Mouse (Mus musculus) lung, postnatal 0 days (tissue): Measurements from ENCODE around the gene Hkdc1. TPM values are rescaled to one million over a fixed set of nuclear protein-coding genes. Genes with fewer than 3 reads are reported as not detected.

Experiments
- ATAC-seq: fragments of 200-750 bp; cut with Nextera tagmentation; 2 replicates; pipeline ENCODE4 v1.8.0; 2017; ENCODE audit warnings: moderate library complexity
- DNase-seq: peaks from one replicate; pipeline ENCODE4 v3.0.0-alpha.2; 2016; ENCODE audit warnings: low spot score
- H3K27ac ChIP-seq: fragments of 300-500 bp; sonication (generic); 2 replicates; pipeline ENCODE4 v1.5.1; 2014; ENCODE audit warnings: antibody characterized with exemption, mild to moderate bottlenecking, low read length, mixed read lengths
- H3K27me3 ChIP-seq: fragments of 300-500 bp; sonication (generic); replicated peaks from 2 replicates; pipeline ENCODE4 v1.6.1; 2014; ENCODE audit warnings: low read length, mixed read lengths; ENCODE audit not compliant: insufficient read depth
- H3K36me3 ChIP-seq: fragments of 300-500 bp; sonication (generic); 2 replicates; pipeline ENCODE4 v1.6.1; 2014; ENCODE audit warnings: low read length, mixed read lengths; ENCODE audit not compliant: insufficient read depth
- H3K4me1 ChIP-seq: fragments of 300-500 bp; sonication (generic); 2 replicates; pipeline ENCODE4 v1.6.1; 2014; ENCODE audit warnings: antibody characterized with exemption, low read depth, low read length, mixed read lengths; ENCODE audit not compliant: insufficient read depth
- H3K4me2 ChIP-seq: fragments of 300-500 bp; sonication (generic); replicated peaks from 2 replicates; pipeline ENCODE4 v1.6.1; 2014; ENCODE audit warnings: low read depth, mild to moderate bottlenecking, low read length, moderate library complexity, mixed read lengths
- H3K4me3 ChIP-seq: fragments of 300-500 bp; sonication (generic); 2 replicates; pipeline ENCODE4 v1.5.1; 2014; ENCODE audit warnings: low read depth, low read length
- H3K9ac ChIP-seq: fragments of 300-500 bp; sonication (generic); replicated peaks from 2 replicates; pipeline ENCODE4 v1.6.1; 2014; ENCODE audit warnings: low read depth, mild to moderate bottlenecking
- H3K9me3 ChIP-seq: fragments of 300-500 bp; sonication (generic); 2 replicates; pipeline ENCODE4 v1.6.1; 2016; ENCODE audit warnings: low read length, mixed read lengths
- CTCF ChIP-seq: IDR thresholded peaks from 2 replicates; pipeline ENCODE4 v1.5.1; 2016; ENCODE audit warnings: antibody characterized with exemption, mild to moderate bottlenecking
- EP300 ChIP-seq: IDR thresholded peaks from 2 replicates; pipeline ENCODE4 v1.6.1; 2016; ENCODE audit warnings: antibody characterized with exemption, mild to moderate bottlenecking, control low read depth
- WGBS: fragments of 180-500 bp; shearing (Covaris S2); extraction: QIAGEN DNeasy Blood & Tissue Kit; methylation state at CpG from one replicate; pipeline ENCODE4 v1.1.7; 2014; 5-methylcytosine and 5-hydroxymethylcytosine counted together
- polyA plus RNA-seq: library from polyadenylated mRNA; unstranded; fragments of >200 nt; fragmentation: Nextera tagmentation; extraction: Ambion mirVana; gene quantifications from 2 replicates; pipeline ENCODE4 v1.2.1, GENCODE M21; 2015

The Hkdc1 gene
- polyA plus RNA-seq, 1 experiment from 2014 or later, result 8.1 TPM

DNA sequence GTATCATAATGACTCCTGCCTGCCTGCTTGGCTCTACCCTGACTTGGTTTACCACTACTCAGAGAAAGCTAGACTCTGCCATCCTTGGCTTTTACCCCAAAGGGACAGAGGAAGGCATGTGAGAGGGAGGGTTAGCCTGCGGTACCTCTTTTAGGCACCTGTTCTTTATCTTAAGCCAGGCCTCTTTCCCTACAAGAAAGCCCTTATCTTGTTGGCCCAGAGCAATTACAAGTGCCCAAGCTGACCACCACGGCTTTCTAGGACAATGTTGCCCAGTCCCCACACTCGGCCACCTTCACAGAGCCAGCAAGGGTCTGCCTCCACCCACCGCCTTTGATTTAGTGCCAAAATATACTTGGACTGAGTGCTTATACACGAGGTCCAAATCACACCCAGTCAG is 77.1 kb downstream of the Hkdc1 start:
- DNase-seq (no peak), ATAC-seq (no peak)
- H3K4me1 ChIP-seq, result peaks cover 6% of the 10 kb centered on the region; the same call in 1 of the 2 replicates
- no peak overlapping the region for H3K4me3 ChIP-seq
- TF ChIP-seq EP300 (no peak), CTCF (no peak)
- no peaks in the 10 kb centered on the region for H3K9me3 ChIP-seq
- H3K4me2 ChIP-seq, result no peak overlapping the region
- H3K27me3 ChIP-seq, result no peaks in the 10 kb centered on the region
- WGBS, result 43% methylated on average over 5 of the region's 5 CpGs
- no peak overlapping the region for H3K9ac ChIP-seq
- no peaks in the 10 kb centered on the region for H3K36me3 ChIP-seq
- H3K27ac ChIP-seq, result no peak overlapping the region

DNA sequence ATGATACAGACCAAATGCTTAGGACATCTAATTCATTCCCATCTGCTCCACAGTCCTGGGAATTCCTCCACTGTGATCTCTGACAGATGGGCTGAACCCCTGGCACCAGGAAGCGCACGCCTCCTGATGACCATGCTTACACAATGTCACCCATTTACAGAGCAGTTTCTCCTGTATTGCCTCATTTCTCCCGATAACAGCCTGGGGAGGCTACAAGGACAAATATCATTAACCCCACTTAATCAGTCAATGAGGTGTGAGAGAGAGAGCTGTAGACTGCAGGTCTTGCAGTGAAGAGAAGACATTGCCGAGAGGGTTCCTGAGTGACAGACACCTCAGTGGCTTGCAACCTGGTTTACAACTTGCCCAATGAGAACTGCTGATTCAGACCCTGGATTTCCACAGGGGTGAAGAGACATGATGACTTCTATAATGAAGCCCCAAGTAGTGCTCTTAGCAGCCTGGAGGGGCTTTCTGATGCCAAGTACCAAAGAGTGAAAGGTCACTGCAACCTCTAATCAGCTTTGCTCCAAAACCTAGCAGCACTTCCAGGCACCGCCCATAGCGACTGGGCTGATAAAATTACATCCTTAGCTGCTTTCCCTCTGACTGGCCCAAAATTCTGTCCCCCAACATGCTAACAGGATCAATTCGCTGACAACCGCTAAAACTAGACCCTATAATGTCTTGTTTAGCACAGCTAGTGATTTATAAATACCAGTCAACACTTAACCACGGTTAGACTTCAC is 78.1 kb downstream of the Hkdc1 start:
- TF ChIP-seq EP300 (peak; percentile 55; the same call in 1 of the 2 replicates), CTCF (no peak)
- no peak overlapping the region for H3K4me2 ChIP-seq
- 54% methylated on average over 9 of the region's 9 CpGs for WGBS
- H3K9me3 ChIP-seq, result no peaks in the 10 kb centered on the region
- no peak overlapping the region for H3K9ac ChIP-seq
- no peaks in the 10 kb centered on the region for H3K27me3 ChIP-seq
- H3K4me1 ChIP-seq, result peaks cover 6% of the 10 kb centered on the region; the same call in 1 of the 2 replicates
- ATAC-seq (no peak), DNase-seq (peak; percentile 63)
- H3K4me3 ChIP-seq, result no peak overlapping the region
- H3K27ac ChIP-seq, result no peak overlapping the region
- H3K36me3 ChIP-seq, result no peaks in the 10 kb centered on the region

DNA sequence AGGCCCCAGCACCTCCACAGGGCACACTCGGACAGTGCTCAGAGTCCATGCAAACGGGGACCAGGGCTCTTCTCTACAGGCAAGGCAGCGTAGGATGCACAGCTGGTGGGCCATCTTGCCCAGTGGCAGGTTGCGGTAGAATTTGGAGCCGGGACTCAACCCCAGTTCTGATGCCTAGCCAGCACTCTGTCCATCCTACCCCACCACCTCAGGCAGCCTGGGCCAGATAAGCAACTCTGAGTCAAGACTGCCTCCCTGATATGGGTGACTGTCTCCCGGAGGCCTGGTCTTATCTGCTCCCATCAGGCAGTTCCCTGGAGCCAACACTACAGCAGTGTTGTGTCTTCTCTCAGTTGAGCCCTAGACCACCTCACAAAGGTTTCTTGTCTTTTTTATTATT is 79.8 kb downstream of the Hkdc1 start:
- WGBS, result 87% methylated on average over 6 of the region's 6 CpGs

DNA sequence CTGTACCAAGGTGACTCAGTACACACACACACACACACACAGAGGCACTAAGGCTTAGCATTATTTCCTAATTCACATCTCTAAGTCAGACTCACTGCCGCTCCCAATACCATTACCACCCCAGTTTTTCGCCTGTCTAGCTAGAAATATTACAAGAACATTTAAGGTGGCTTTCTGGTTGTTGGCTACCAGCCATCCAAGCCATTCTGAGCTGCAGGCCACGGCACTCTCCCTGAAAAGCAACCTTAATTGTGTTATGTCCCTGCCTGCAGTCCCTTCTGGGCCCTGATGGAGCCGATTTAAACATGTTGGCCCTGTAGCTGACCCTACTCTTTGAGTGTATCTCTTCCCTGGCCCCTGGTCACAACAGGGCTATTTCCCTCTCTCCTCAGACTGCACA is 80.3 kb downstream of the Hkdc1 start:
- WGBS, result 81% methylated on average over 4 of the region's 4 CpGs
- DNase-seq (no peak), ATAC-seq (no peak)
- H3K4me1 ChIP-seq, result peaks cover 9% of the 10 kb centered on the region; the same call in 1 of the 2 replicates
- H3K27ac ChIP-seq, result no peak overlapping the region
- H3K4me2 ChIP-seq, result no peak overlapping the region
- H3K27me3 ChIP-seq, result no peaks in the 10 kb centered on the region
- TF ChIP-seq CTCF (no peak), EP300 (no peak)
- no peak overlapping the region for H3K9ac ChIP-seq
- no peak overlapping the region for H3K4me3 ChIP-seq
- H3K9me3 ChIP-seq, result no peaks in the 10 kb centered on the region
- no peaks in the 10 kb centered on the region for H3K36me3 ChIP-seq

More for the DNA sequence above, 79.8 kb downstream of the Hkdc1 start:
- no peak overlapping the region for H3K27ac ChIP-seq
- H3K4me1 ChIP-seq, result peaks cover 9% of the 10 kb centered on the region; the same call in 1 of the 2 replicates
- H3K36me3 ChIP-seq, result no peaks in the 10 kb centered on the region
- DNase-seq (no peak), ATAC-seq (no peak)
- no peak overlapping the region for H3K9ac ChIP-seq
- no peaks in the 10 kb centered on the region for H3K27me3 ChIP-seq
- no peaks in the 10 kb centered on the region for H3K9me3 ChIP-seq
- H3K4me3 ChIP-seq, result no peak overlapping the region
- no peak for TF ChIP-seq EP300
- no peak for TF ChIP-seq CTCF
- no peak overlapping the region for H3K4me2 ChIP-seq

DNA sequence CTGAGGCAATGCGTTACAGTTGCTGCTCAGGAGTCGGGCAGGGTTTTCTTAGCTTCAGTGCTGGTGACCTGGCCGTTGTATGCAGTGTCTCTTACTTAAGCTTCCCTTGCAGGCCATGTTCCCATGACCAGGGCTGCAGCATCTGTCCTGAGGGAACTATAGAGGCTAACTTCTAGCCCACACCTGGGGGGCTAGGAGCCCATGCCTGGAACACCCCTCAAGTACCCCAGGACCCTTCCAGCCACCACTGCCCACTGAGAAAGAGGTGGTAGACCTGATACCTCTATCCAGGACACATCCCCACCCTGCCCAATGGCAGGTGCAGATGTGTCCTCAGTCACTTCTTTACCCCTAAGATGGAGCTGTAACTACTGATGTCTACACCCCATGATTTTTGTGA is 81.3 kb downstream of the Hkdc1 start:
- peak overlapping the region; percentile 86 for H3K27ac ChIP-seq
- no peaks in the 10 kb centered on the region for H3K36me3 ChIP-seq
- 19% methylated on average over 3 of the region's 3 CpGs for WGBS
- H3K4me3 ChIP-seq, result peak overlapping the region; percentile 68
- peak overlapping the region; percentile 33 for H3K9ac ChIP-seq
- no peaks in the 10 kb centered on the region for H3K9me3 ChIP-seq
- TF ChIP-seq CTCF, result no peak
- no peak for TF ChIP-seq EP300
- no peaks in the 10 kb centered on the region for H3K27me3 ChIP-seq
- no peak for ATAC-seq
- peak overlapping the region; percentile 83 for H3K4me2 ChIP-seq
- H3K4me1 ChIP-seq, result peaks cover 9% of the 10 kb centered on the region; the same call in 1 of the 2 replicates
- DNase-seq, result no peak

DNA sequence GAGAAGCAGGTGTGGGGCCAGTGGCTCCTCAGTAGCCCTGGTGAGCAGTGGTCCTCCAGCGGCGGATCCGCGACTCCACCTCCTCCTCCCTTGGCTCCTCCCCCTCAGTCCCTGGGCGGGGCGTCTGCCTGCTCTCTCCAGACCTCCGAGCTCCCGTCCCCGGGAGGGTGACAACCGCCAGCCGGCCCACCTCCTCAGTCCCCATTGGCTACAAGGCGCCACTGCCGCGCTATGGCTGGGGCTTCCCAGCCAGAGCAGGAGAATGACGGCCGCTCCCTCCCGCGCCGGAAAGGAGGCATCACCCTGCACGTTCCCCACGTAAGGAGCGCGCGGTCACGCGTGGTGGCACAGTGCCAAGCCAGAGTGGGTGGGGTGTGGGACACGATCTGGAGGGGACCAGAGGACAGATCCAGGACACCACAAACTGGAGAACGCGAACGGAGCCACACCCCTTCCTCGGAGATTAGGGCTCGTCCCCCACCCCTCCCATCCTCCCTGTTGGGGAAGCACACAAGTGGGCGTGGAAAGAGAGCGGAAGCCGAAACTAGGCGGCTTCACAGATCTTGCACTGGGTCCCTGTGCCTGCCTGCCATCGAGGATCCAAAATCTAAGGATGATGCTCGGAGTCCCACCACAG is 82.1 kb downstream of the Hkdc1 start:
- Histone ChIP-seq H3K9ac (peak overlapping the region; percentile 41), H3K36me3 (no peaks in the 10 kb centered on the region), H3K27me3 (no peaks in the 10 kb centered on the region), H3K27ac (peak overlapping the region; percentile 86), H3K9me3 (no peaks in the 10 kb centered on the region), H3K4me1 (peaks cover 9% of the 10 kb centered on the region; the same call in 1 of the 2 replicates), H3K4me2 (peak overlapping the region; percentile 83), H3K4me3 (peak overlapping the region; percentile 68)
- 2% methylated on average over 38 of the region's 38 CpGs for WGBS
- TF ChIP-seq CTCF (no peak), EP300 (no peak; the same call in 1 of the 2 replicates)
- DNase-seq, result peak; percentile 98
- peak; percentile 97 for ATAC-seq
